Mouse (Mus musculus) liver, embryonic 14.5 days (tissue): ENCODE results near the gene Adar. TPM values are rescaled to one million over a fixed set of nuclear protein-coding genes. Genes with fewer than 3 reads are reported as not detected.

Experiments
- ATAC-seq: fragments of 200-750 bp; cut with Nextera tagmentation; 2 replicates; pipeline ENCODE4 v1.8.0; 2017; ENCODE audit warnings: moderate number of reproducible peaks, mild to moderate bottlenecking, moderate library complexity; ENCODE audit not compliant: insufficient read depth
- DNase-seq, 3 experiments: peaks; one replicate each; pipeline ENCODE4 v3.0.0-alpha.2; 2012 to 2013; ENCODE audit warnings: low read depth in 3 of 3, low spot score in 3 of 3
- H3K27ac ChIP-seq: fragments of 300-500 bp; sonication (generic); 2 replicates; pipeline ENCODE4 v1.5.1; 2014; ENCODE audit warnings: moderate library complexity, mild to moderate bottlenecking, control low read depth, inconsistent platforms
- H3K27me3 ChIP-seq: fragments of 300-500 bp; sonication (generic); 2 replicates; pipeline ENCODE4 v1.6.1; 2014; ENCODE audit warnings: mild to moderate bottlenecking, low read length, moderate library complexity; ENCODE audit not compliant: control insufficient read depth, insufficient read depth
- H3K36me3 ChIP-seq: fragments of 300-500 bp; sonication (generic); replicated peaks from 2 replicates; pipeline ENCODE4 v1.6.1; 2014; ENCODE audit warnings: low read depth; ENCODE audit not compliant: control insufficient read depth, insufficient read depth
- H3K4me1 ChIP-seq, 2 experiments: fragments of 200-500 bp in 1 of 2; fragments of 300-500 bp in 1 of 2; sonication (generic) in 1 of 2; replicated peaks; 2 replicates each; pipeline ENCODE4 v1.6.1; 2012 to 2014; ENCODE audit warnings: antibody characterized with exemption in 1 of 2, inconsistent platforms in 1 of 2, low read length in 1 of 2; ENCODE audit not compliant: control insufficient read depth in 2 of 2, insufficient read depth in 2 of 2
- H3K4me2 ChIP-seq: fragments of 300-500 bp; sonication (generic); 2 replicates; pipeline ENCODE4 v1.6.1; 2014; ENCODE audit warnings: low read depth, mild to moderate bottlenecking, control low read depth, moderate library complexity
- H3K4me3 ChIP-seq, 2 experiments: fragments of 200-500 bp in 1 of 2; fragments of 300-500 bp in 1 of 2; sonication (generic) in 1 of 2; 2 replicates each; pipeline ENCODE4 v1.5.1; 2012 to 2014; ENCODE audit warnings: low read depth in 2 of 2, low read length in 2 of 2, mild to moderate bottlenecking in 2 of 2, control low read depth in 1 of 2, inconsistent platforms in 1 of 2, moderate library complexity in 1 of 2; ENCODE audit not compliant: insufficient read depth in 1 of 2
- H3K9ac ChIP-seq: fragments of 300-500 bp; sonication (generic); replicated peaks from 2 replicates; pipeline ENCODE4 v1.6.1; 2014; ENCODE audit warnings: mild to moderate bottlenecking, control low read depth, moderate library complexity
- H3K9me3 ChIP-seq: fragments of 300-500 bp; sonication (generic); 2 replicates; pipeline ENCODE4 v1.6.1; 2016; ENCODE audit warnings: low read length, mixed read lengths; ENCODE audit not compliant: control insufficient read depth
- CTCF ChIP-seq: IDR thresholded peaks from 2 replicates; pipeline ENCODE4 v1.5.1; 2016; ENCODE audit warnings: antibody characterized with exemption, low read depth, control low read depth
- EP300 ChIP-seq: IDR thresholded peaks from 2 replicates; pipeline ENCODE4 v1.6.1; 2016; ENCODE audit warnings: antibody characterized with exemption, low read depth
- WGBS: fragments of 180-500 bp; shearing (Covaris S2); extraction: QIAGEN DNeasy Blood & Tissue Kit; methylation state at CpG from one replicate; pipeline ENCODE4 v1.1.7; 2014; ENCODE audit not compliant: insufficient replicate concordance; 5-methylcytosine and 5-hydroxymethylcytosine counted together
- polyA plus RNA-seq, 2 experiments: library from polyadenylated mRNA; depleted of rRNA in 1 of 2; stranded (reverse) in 1 of 2; unstranded in 1 of 2; fragments of >200 nt; fragmentation: Nextera tagmentation in 1 of 2; extraction: Ambion mirVana in 1 of 2; gene quantifications; 2 replicates each; pipeline versions ENCODE4 v1.2.1 to v1.2.3; 2012 to 2014

Gene Adar
- polyA plus RNA-seq, 2 experiments = 6.4 to 7.9 TPM

DNA sequence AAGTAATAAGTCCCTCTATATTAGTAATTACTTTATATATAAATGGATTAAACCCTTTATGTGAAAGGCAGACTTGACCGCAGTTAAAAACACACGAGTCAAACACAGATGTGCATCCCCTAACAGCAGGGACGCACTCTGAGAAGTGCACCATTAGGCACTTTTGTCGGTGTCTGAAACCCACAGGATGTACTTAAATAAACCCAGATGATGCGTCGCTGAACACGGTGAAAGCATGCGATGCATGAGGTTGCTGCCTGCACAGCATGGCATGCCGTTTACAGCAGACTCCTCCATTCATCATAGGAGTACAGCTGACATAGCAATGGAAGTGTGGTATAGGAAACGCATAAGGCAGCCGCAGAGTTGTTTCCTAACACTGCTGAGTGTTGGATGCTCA lies 14.4 kb upstream of the Adar start:
- H3K4me3 ChIP-seq = no peak overlapping the region
- H3K36me3 ChIP-seq = no peaks in the 10 kb centered on the region
- H3K9me3 ChIP-seq = no peaks in the 10 kb centered on the region
- no peak overlapping the region for H3K27ac ChIP-seq
- H3K27me3 ChIP-seq = no peaks in the 10 kb centered on the region; the same call in 1 of the 2 replicates
- 66% methylated on average over 11 of the region's 11 CpGs for WGBS
- ATAC-seq (no peak), DNase-seq (no peak)
- H3K4me1 ChIP-seq = no peaks in the 10 kb centered on the region
- H3K9ac ChIP-seq = no peak overlapping the region
- no peak for TF ChIP-seq EP300
- H3K4me2 ChIP-seq = no peak overlapping the region

- no peaks in the 10 kb centered on the region for H3K36me3 ChIP-seq
- WGBS = 31% methylated on average over 3 of the region's 3 CpGs
These were observed 11.2 kb upstream of the Adar start for GRCm38 (mm10) chr3:89703596-89703995.

DNA sequence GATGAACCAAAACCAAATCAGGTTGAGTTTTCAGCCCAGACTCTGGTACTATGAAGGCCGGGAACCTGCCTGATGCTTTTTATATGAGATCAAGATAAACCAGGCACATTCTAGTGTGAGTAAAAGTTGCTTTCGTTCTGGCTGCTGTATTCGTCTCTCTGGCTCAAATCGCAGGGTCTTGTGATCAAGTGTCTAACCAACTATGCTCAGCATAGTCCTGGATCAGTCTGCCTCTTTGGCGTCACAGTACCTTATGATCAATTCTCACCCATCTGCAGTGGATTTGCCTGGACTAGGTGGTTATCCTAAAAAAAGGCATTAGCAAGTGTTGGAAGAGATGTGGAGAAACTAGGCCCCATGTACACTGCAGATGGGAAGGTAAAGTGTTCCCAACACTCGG lies 10.8 kb upstream of the Adar start:
- H3K36me3 ChIP-seq = no peaks in the 10 kb centered on the region
- ATAC-seq = no peak
- TF ChIP-seq EP300 = no peak
- no peak for TF ChIP-seq CTCF

More at GRCm38 (mm10) chr3:89703596-89703995, 11.2 kb upstream of the Adar start:
- no peak overlapping the region for H3K4me2 ChIP-seq
- no peaks in the 10 kb centered on the region for H3K4me1 ChIP-seq
- ATAC-seq (no peak), DNase-seq (no peak)
- H3K9me3 ChIP-seq = no peaks in the 10 kb centered on the region
- no peak overlapping the region for H3K27ac ChIP-seq
- H3K27me3 ChIP-seq = no peaks in the 10 kb centered on the region; the same call in 1 of the 2 replicates
- H3K4me3 ChIP-seq = no peak overlapping the region
- no peak overlapping the region for H3K9ac ChIP-seq
- TF ChIP-seq CTCF (no peak), EP300 (no peak)

DNA sequence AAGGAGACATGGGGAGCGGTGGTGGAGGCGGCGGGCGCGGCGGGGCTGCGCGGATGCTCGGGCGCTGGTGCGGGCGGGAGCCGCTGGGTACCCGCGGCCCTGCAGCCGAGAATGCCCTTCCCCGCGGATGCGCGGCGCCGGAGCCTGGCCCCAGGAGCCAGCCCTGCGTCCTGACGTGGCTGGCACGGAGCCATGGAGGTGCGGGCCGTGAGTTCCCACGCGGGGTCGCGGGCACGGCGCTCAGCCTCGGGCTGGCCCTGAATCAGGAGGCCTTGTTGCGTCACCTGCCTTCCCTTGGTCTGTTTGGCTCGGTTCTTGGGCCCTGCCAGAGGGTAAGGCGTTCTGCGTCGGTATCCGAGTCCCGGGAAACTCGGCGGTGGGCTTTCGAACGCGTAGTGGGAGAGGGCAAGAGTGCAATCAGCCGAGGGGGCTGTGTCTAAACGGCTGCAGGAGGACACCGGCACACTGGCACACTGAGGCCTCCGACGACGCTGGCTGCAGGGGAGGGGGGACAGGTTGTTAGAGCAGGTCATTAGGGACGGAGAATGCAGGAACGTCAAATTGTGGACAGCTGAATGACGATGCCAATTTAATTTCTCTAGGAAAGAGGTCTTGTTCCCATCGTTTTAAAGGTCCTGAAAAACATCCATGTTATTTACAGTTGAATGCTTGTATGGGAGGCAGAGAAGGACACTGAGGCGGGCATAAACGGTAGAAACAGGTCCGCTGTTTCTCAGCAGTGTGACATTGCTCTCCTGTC lies 565 bp downstream of the Adar start:
- Histone ChIP-seq H3K4me1 (peaks cover 0 to 5% of the 10 kb centered on the region in 2 experiments; a peak in 1 of 4 replicates), H3K4me2 (peak overlapping the region; percentile 81), H3K9ac (peak overlapping the region; percentile 65), H3K36me3 (no peaks in the 10 kb centered on the region), H3K27ac (no peak overlapping the region), H3K9me3 (no peaks in the 10 kb centered on the region), H3K4me3 (peak overlapping the region; percentile 67 to 83), H3K27me3 (no peaks in the 10 kb centered on the region)
- TF ChIP-seq EP300 (no peak), CTCF (no peak)
- WGBS = 2% methylated on average over 49 of the region's 59 CpGs
- DNase-seq (no peak), ATAC-seq (peak; percentile 61)

More for the DNA sequence above, 10.8 kb upstream of the Adar start:
- no peak overlapping the region for H3K9ac ChIP-seq
- H3K27me3 ChIP-seq = no peaks in the 10 kb centered on the region; the same call in 1 of the 2 replicates
- no peaks in the 10 kb centered on the region for H3K9me3 ChIP-seq
- no peak for DNase-seq
- no peak overlapping the region for H3K27ac ChIP-seq
- H3K4me3 ChIP-seq = no peak overlapping the region
- no peaks in the 10 kb centered on the region for H3K4me1 ChIP-seq
- no peak overlapping the region for H3K4me2 ChIP-seq
- WGBS = 65% methylated on average over 6 of the region's 6 CpGs

- Histone ChIP-seq H3K36me3 (no peaks in the 10 kb centered on the region), H3K4me2 (peak overlapping the region; percentile 81), H3K4me3 (peak overlapping the region; percentile 67 to 83; a peak in 2 of 4 replicates), H3K27me3 (no peaks in the 10 kb centered on the region), H3K27ac (no peak overlapping the region), H3K4me1 (peaks cover 0 to 5% of the 10 kb centered on the region in 2 experiments; a peak in 1 of 4 replicates), H3K9me3 (no peaks in the 10 kb centered on the region), H3K9ac (no peak overlapping the region)
- no peak for TF ChIP-seq CTCF
- TF ChIP-seq EP300 = no peak
- ATAC-seq = no peak
- DNase-seq = no peak
- WGBS = 44% methylated on average over 6 of the region's 6 CpGs
These were observed 1.1 kb downstream of the Adar start for GRCm38 (mm10) chr3:89715967-89716256.
